Mouse (Mus musculus) ovary, adult 18-20 months (tissue): ENCODE data around the gene Gpkow.
"Not testable (repeated sequence)": the region's sequence is repeated elsewhere in the genome, so short reads cannot be mapped to it uniquely, and the experiment has no call there.

ENCODE experiments used
- DNase-seq: peaks from one replicate; pipeline ENCODE4 v3.0.0; 2022; ENCODE audit warnings: low spot score, mixed read lengths

The Gpkow gene

DNA sequence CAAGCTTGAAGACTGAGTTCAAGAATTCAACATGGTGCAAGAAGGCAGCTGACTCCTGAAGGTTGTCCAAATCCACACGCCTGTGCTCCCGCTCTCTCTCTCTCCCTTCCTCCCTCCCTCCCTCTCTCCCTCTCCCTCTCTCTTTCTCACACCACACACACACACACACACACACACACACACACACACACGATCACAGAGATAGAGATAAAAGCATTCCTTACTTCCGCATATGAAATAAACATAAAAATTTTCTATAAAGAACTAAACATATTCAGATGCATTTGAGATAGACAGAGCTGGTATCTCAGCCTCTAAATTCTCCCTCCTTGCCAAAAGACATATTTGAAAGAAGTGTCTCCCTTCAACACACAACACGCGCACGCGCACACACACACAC is 48.5 kb downstream of the Gpkow start:
- DNase-seq = no peak

DNA sequence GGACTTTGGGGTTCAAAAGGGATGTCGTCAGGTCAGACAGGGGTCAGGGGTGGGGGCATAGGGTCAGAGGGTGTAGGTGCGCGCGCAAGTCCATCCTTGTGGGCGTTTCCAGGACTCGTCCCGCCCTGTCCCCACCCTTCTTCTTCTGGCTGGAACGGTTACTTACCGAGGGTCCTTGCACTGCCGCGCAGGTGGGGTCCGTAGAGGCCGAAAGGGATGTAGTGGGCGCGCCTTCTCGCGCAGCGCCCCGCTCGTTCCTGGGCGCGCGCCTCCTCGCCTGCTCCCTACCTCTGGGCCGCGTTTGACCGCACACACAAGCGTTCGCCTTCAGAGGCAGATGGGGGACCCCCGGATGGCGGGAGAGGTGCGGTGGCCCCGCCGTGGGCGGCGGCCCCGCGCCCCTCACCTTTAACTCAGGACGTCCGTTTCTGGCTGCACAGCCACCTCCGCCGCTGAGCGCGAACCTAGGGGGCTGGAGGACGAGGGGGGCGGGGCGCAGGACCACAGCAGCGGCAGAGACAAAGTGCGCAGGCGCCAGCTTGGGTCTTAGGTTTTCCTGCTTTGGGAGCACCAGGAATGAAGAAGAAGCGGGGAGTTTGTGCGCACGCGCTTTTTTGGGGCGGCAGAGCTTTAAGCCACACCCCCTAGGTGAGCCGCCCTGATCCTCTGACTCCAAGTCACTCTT is 53.6 kb downstream of the Gpkow start, which contains the start of gene Ccdc120:
Ccdc120 (minus strand) TSS at position 474 of the 685 bp plus-strand sequence.
- peak; percentile 59 for DNase-seq

DNA sequence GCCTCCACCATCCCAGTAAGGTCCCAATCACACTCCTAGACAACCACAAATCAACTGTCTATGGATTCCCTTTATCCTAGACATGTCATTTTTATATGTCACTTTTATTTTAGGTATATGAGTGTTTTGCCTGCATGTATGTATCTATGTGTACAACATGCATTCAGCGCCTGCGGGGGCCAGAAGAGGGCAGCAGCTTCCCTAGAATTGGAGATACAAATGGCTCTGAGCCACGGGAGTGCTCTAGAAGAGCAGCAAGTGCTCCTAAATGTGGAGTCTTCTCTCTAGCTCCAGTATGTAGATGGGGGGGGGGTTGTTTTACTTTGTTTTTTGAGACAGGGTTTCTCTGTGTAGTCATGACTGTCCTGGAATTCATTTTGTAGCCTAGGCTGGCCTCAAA is 56.7 kb downstream of the Gpkow start:
- not testable (repeated sequence) for DNase-seq
